Mouse (Mus musculus) kidney, embryonic 14.5 days (tissue): ENCODE data around the gene Pdzd2. TPM values are rescaled to one million over a fixed set of nuclear protein-coding genes. Genes with fewer than 3 reads are reported as not detected.

Experiments
- ATAC-seq: fragments of 200-750 bp; cut with Nextera tagmentation; 2 replicates; pipeline ENCODE4 v1.8.0; 2017; ENCODE audit warnings: moderate number of reproducible peaks, mild to moderate bottlenecking, moderate TSS enrichment, moderate library complexity; ENCODE audit not compliant: low FRiP score, low TSS enrichment
- H3K27ac ChIP-seq: fragments of 300-500 bp; sonication (generic); 2 replicates; pipeline ENCODE4 v1.5.1; 2014; ENCODE audit warnings: low read depth, mild to moderate bottlenecking, low read length, moderate library complexity, mixed read lengths
- H3K27me3 ChIP-seq: fragments of 300-500 bp; sonication (generic); 2 replicates; pipeline ENCODE4 v1.6.1; 2014; ENCODE audit warnings: mild to moderate bottlenecking, low read length; ENCODE audit not compliant: control insufficient read depth, insufficient read depth
- H3K36me3 ChIP-seq: fragments of 300-500 bp; sonication (generic); 2 replicates; pipeline ENCODE4 v1.6.1; 2014; ENCODE audit warnings: low read length, mixed read lengths; ENCODE audit not compliant: control insufficient read depth, insufficient read depth
- H3K4me1 ChIP-seq: fragments of 300-500 bp; sonication (generic); 2 replicates; pipeline ENCODE4 v1.6.1; 2014; ENCODE audit warnings: low read length, mixed read lengths; ENCODE audit not compliant: control insufficient read depth, insufficient read depth
- H3K4me2 ChIP-seq: fragments of 300-500 bp; sonication (generic); replicated peaks from 2 replicates; pipeline ENCODE4 v1.6.1; 2014; ENCODE audit warnings: low read depth, mild to moderate bottlenecking, low read length
- H3K4me3 ChIP-seq: fragments of 300-500 bp; sonication (generic); 2 replicates; pipeline ENCODE4 v1.5.1; 2014; ENCODE audit warnings: mild to moderate bottlenecking, low read length
- H3K9ac ChIP-seq: fragments of 300-500 bp; sonication (generic); 2 replicates; pipeline ENCODE4 v1.6.1; 2014; ENCODE audit warnings: low read depth, mild to moderate bottlenecking, low read length, moderate library complexity
- H3K9me3 ChIP-seq: fragments of 300-500 bp; sonication (generic); 2 replicates; pipeline ENCODE4 v1.6.1; 2016; ENCODE audit warnings: low read length; ENCODE audit not compliant: control insufficient read depth
- whole genome bisulfite sequencing: fragments of 180-500 bp; shearing (Covaris S2); extraction: QIAGEN DNeasy Blood & Tissue Kit; methylation state at CpG from one replicate; pipeline ENCODE4 v1.1.7; 2014; 5-methylcytosine and 5-hydroxymethylcytosine counted together
- polyA plus RNA-seq: library from polyadenylated mRNA; unstranded; fragments of >200 nt; fragmentation: Nextera tagmentation; extraction: Ambion mirVana; gene quantifications from 2 replicates; pipeline ENCODE4 v1.2.1, GENCODE M21; 2014

The Pdzd2 gene
- polyA plus RNA-seq, 1 experiment from 2014 or later = 43.7 TPM

DNA sequence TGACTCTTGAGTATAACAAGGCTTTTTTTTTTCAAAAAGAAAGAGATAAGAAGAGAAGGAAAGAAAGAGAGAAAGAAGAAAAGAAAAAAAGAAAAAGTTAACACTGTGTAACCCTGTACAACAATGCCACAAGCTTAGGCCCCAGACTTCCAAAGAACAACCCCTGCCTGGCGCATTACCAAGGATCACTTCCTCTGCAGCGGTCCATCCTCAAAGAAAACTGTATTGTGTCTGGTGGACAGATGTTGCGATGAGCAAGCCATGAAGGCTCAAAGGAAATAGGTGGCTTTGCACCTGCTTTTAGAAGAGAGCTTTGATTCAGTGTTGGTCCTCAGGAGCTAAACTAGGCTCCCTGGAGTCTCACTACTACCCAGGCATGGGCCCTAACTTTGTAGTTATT lies 89.5 kb downstream of the Pdzd2 start:
- 86% methylated on average over 3 of the region's 3 CpGs for WGBS
- Histone ChIP-seq H3K9ac (no peak overlapping the region), H3K27me3 (no peaks in the 10 kb centered on the region), H3K4me3 (no peak overlapping the region), H3K27ac (no peak overlapping the region), H3K4me2 (no peak overlapping the region), H3K36me3 (no peaks in the 10 kb centered on the region), H3K9me3 (peaks cover 4% of the 10 kb centered on the region), H3K4me1 (peaks cover 2% of the 10 kb centered on the region; the same call in 1 of the 2 replicates)
- ATAC-seq = no peak

DNA sequence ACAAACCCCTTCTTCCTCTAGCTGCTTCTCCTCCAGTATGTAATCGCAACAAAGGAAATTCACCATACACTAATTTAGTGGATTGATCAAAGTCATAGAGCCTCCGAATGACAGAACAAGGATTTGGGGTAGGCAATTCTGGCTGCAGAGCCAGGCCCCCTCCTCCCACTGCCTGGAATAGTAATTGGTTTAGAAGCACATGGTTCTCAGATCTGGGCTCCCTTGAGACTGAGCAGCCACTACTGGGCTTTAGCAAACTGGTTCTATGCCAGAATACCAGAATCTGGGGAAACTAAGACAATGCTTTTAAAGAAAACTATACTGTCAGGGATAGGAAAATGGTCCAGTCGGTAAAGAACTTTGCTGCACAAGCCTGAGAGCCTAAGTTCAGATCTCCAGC lies 90.0 kb downstream of the Pdzd2 start:
- Histone ChIP-seq H3K4me3 (no peak overlapping the region), H3K4me1 (peaks cover 2% of the 10 kb centered on the region; the same call in 1 of the 2 replicates), H3K27ac (no peak overlapping the region), H3K27me3 (no peaks in the 10 kb centered on the region), H3K9ac (no peak overlapping the region), H3K9me3 (peaks cover 4% of the 10 kb centered on the region), H3K36me3 (no peaks in the 10 kb centered on the region), H3K4me2 (no peak overlapping the region)
- WGBS = 80% methylated on average over 3 of the region's 3 CpGs
- ATAC-seq = no peak

DNA sequence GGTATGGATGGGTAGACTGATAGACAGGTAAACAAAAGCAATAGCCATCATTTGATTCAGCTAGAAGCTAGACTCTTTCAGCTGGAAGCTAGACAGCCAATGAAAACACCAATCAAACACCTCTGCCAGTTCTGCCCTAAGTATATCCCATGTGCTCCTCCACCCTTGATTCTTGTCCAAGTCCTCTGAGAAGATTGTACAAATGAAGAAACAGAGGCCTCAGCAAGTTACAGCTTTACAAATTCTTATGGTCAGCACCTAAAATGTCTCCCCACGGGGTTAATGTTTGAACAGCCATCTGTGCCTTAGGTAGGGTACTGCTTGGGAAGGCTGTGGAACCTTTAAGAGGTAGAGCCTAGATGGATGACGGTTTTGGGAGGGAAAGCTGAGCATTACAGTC lies 90.6 kb downstream of the Pdzd2 start:
- no peak overlapping the region for H3K4me2 ChIP-seq
- peaks cover 2% of the 10 kb centered on the region; the same call in 1 of the 2 replicates for H3K4me1 ChIP-seq
- no peak for ATAC-seq
- H3K4me3 ChIP-seq = no peak overlapping the region
- H3K27ac ChIP-seq = no peak overlapping the region
- H3K9me3 ChIP-seq = peaks cover 4% of the 10 kb centered on the region
- no peaks in the 10 kb centered on the region for H3K36me3 ChIP-seq
- WGBS = 71% methylated on average over 2 of the region's 2 CpGs
- no peaks in the 10 kb centered on the region for H3K27me3 ChIP-seq
- H3K9ac ChIP-seq = no peak overlapping the region

DNA sequence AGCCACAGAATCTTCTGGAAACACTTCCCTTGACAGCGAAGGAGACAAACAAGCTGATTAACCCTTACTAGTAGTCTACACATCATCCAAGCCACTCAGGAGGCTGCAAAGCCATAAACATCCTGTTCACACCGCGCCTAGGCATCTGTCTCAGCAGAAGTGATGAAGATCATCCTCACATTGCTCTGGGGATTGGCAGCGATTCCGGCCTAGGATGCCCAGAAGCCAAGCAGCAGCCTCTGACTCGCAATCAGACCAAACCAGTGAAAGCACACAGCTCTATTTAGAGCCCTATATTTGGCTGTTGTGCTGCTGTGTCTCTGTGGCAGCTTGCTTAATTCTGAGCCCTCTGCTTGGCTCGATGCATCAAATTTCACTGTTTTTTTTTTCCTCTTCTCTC lies 99.0 kb downstream of the Pdzd2 start:
- Histone ChIP-seq H3K27me3 (no peaks in the 10 kb centered on the region), H3K36me3 (no peaks in the 10 kb centered on the region), H3K9ac (no peak overlapping the region), H3K4me3 (no peak overlapping the region), H3K4me1 (no peaks in the 10 kb centered on the region), H3K27ac (no peak overlapping the region), H3K4me2 (no peak overlapping the region), H3K9me3 (no peaks in the 10 kb centered on the region)
- 69% methylated on average over 7 of the region's 7 CpGs for WGBS
- ATAC-seq = no peak

DNA sequence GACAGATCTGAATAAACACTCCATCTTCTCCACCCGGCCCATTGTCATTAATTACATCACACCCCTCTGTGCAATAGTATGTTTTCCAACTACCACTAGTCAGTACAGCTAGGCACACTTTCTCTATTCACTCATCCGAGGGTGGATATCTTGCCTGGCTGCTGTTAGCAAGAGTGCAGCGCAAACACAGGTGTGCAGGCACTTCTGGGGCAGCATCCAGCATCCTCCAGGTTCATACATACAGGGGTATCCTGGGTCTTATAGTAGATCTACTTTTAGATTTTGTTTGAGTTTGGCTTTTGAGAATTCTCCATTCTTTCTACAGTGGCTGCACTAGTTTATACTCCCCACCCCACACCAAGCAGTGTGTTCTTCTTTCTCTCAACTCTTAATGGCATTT lies 99.9 kb downstream of the Pdzd2 start:
- Histone ChIP-seq H3K36me3 (no peaks in the 10 kb centered on the region), H3K4me1 (no peaks in the 10 kb centered on the region), H3K4me3 (no peak overlapping the region), H3K27me3 (no peaks in the 10 kb centered on the region), H3K4me2 (no peak overlapping the region), H3K27ac (no peak overlapping the region), H3K9ac (no peak overlapping the region), H3K9me3 (no peaks in the 10 kb centered on the region)
- 77% methylated on average over 3 of the region's 3 CpGs for WGBS
- ATAC-seq = no peak

DNA sequence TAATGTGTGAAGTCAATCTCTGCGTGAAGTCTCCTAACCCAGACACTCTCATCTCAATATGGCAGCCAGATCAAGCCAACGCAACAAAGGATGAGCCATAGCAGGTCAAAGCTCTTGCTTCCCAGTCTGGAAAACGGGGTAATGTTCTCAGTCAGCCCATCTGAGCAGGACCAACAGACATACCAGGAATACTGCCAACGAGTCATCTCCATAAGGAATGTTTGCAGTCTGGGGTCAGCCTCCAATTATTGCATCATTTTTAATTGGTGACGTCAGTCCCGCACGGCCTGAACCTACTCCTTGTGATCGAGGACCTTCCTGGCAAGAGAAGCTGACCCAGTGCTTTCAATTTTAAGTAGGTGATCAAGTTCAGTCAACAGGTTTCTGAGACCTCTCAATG lies 100.5 kb downstream of the Pdzd2 start:
- ATAC-seq = no peak
- no peaks in the 10 kb centered on the region for H3K27me3 ChIP-seq

DNA sequence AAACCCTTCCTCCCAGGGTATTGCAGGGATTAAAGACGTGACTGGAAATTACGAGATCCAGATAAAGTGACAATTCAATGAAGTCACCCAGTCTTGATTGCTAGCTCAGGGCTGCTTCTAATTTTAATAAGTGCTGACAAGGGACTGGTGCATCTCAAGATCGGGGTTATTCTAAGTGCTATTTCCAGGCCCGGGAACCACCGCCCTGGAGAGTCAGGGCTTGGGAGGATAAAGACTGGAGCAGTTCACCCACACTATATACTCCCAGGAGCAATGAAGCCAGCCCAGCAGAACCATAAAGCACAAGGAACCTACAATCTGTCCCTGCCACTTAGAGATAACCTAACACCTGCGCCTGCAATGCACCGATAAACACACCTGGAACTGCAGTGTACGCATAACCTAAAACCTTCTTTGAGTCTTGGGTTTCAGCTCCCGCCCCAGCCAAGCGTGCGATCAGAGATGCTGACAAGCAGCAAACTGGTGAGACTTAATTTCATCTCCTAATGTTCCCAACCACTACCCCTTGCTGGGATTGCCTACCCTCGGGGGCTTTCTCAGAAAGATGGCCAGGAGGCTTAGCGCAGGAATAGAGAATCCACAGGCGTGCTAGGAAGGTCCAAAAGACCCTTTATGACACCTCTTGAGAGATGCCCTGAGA lies 101.2 kb downstream of the Pdzd2 start:
- no peaks in the 10 kb centered on the region for H3K27me3 ChIP-seq
- no peak overlapping the region for H3K4me2 ChIP-seq
- no peaks in the 10 kb centered on the region for H3K9me3 ChIP-seq
- ATAC-seq = 0 out of 2 replicates have a peak, but pooled peaks have one; percentile 49
- peaks cover 4% of the 10 kb centered on the region; the same call in 1 of the 2 replicates for H3K4me1 ChIP-seq
- no peak overlapping the region for H3K4me3 ChIP-seq
- 64% methylated on average over 14 of the region's 14 CpGs for WGBS
- H3K27ac ChIP-seq = no peak overlapping the region
- no peak overlapping the region for H3K9ac ChIP-seq
- no peaks in the 10 kb centered on the region for H3K36me3 ChIP-seq

More for the DNA sequence above, 100.5 kb downstream of the Pdzd2 start:
- H3K9ac ChIP-seq = no peak overlapping the region
- no peak overlapping the region for H3K27ac ChIP-seq
- H3K9me3 ChIP-seq = no peaks in the 10 kb centered on the region
- no peaks in the 10 kb centered on the region for H3K36me3 ChIP-seq
- no peak overlapping the region for H3K4me2 ChIP-seq
- 92% methylated on average over 8 of the region's 8 CpGs for WGBS
- no peak overlapping the region for H3K4me3 ChIP-seq
- peaks cover 3% of the 10 kb centered on the region; the same call in 1 of the 2 replicates for H3K4me1 ChIP-seq

DNA sequence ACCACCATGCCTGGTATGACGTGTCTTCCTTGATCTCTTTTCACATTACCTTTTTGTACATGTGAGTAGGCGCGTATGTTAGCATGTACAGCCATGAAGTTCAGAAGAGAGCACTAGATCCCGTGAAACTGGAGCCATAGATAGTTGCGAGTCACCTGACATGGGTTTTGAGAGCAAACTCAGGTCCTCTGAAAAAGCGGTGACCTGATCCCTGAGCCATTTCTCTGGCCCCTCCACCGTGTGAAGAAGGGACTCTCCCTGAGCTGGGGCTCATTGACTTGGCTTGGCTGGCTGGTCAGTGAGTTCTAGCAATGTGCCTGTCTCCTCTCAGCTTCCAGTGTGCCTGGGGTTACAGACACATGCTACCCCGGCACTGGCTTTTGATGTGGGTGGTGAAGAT lies 102.2 kb downstream of the Pdzd2 start:
- Histone ChIP-seq H3K4me2 (no peak overlapping the region), H3K4me3 (no peak overlapping the region), H3K27ac (no peak overlapping the region), H3K4me1 (peaks cover 4% of the 10 kb centered on the region; the same call in 1 of the 2 replicates), H3K27me3 (no peaks in the 10 kb centered on the region), H3K36me3 (no peaks in the 10 kb centered on the region), H3K9me3 (no peaks in the 10 kb centered on the region), H3K9ac (no peak overlapping the region)
- ATAC-seq = no peak
- WGBS = 88% methylated on average over 8 of the region's 8 CpGs

DNA sequence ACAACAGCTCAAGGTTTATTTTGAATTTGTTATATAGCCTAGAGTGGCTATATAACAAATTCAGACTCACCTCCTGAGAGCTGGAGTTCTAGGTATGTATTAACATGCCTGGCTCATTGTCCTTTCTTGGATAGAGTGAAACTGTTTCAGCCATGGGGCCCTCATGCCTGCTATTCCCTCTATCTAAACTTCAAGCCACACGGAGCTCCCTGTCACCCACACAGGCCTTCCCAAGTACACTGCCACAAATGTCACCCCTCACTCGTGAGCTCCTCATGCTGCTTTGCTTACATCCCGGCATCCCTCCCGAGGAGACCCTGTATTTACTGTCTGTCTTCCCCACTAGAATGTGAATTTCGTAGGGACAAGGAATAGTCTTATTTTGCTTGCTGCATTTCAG lies 103.3 kb downstream of the Pdzd2 start:
- no peak for ATAC-seq
- peaks cover 4% of the 10 kb centered on the region; the same call in 1 of the 2 replicates for H3K4me1 ChIP-seq
- H3K9ac ChIP-seq = no peak overlapping the region
- H3K36me3 ChIP-seq = no peaks in the 10 kb centered on the region
- H3K4me3 ChIP-seq = no peak overlapping the region
- no peak overlapping the region for H3K4me2 ChIP-seq
- 90% methylated on average over 5 of the region's 5 CpGs for WGBS
- no peaks in the 10 kb centered on the region for H3K27me3 ChIP-seq
- no peaks in the 10 kb centered on the region for H3K9me3 ChIP-seq
- no peak overlapping the region for H3K27ac ChIP-seq
